Mouse (Mus musculus): ENCODE measurements around the gene Zbtb32. TPM values are rescaled to one million over a fixed set of nuclear protein-coding genes. Genes with fewer than 3 reads are reported as not detected.

Zbtb32 gene
- polyA plus RNA-seq, 1 experiment = not detected

- 85% methylated on average over 18 of the region's 18 CpGs for WGBS
- DNase-seq = peak in 1 of 2 experiments; percentile 21
- no peak overlapping the region for H3K27ac ChIP-seq (ENCODE audit: insufficient read depth, low read length)
- H3K4me3 ChIP-seq (replicated peaks; ENCODE audit: insufficient read depth, low read depth, low read length) = no peak overlapping the region
- peaks cover 3% of the 10 kb centered on the region for H3K4me1 ChIP-seq (ENCODE audit: control insufficient read depth, insufficient read depth, low read length)
- TF ChIP-seq POLR2A (IDR thresholded peaks at IDR 0.05; ENCODE audit: borderline replicate concordance, insufficient read depth, low read length) (no peak), CTCF (IDR thresholded peaks at IDR 0.05; ENCODE audit: borderline replicate concordance, insufficient read depth, low read depth, low read length) (no peak)
- H3K27me3 ChIP-seq (ENCODE audit: control insufficient read depth, insufficient read depth, low read length) = no peaks in the 10 kb centered on the region
These were observed 41.7 kb downstream of the Zbtb32 start for GRCm38 (mm10) chr7:30556894-30557536.

- Histone ChIP-seq H3K27ac (ENCODE audit: insufficient read depth, low read length) (peak overlapping the region; percentile 26; the same call in 1 of the 2 replicates), H3K4me3 (replicated peaks; ENCODE audit: insufficient read depth, low read depth, low read length) (no peak overlapping the region), H3K4me1 (ENCODE audit: control insufficient read depth, insufficient read depth, low read length) (peaks cover 3% of the 10 kb centered on the region), H3K27me3 (ENCODE audit: control insufficient read depth, insufficient read depth, low read length) (no peaks in the 10 kb centered on the region)
- DNase-seq = peak in 1 of 2 experiments; percentile 38
- TF ChIP-seq POLR2A (IDR thresholded peaks at IDR 0.05; ENCODE audit: borderline replicate concordance, insufficient read depth, low read length) (no peak), CTCF (IDR thresholded peaks at IDR 0.05; ENCODE audit: borderline replicate concordance, insufficient read depth, low read depth, low read length) (no peak)
- WGBS = 78% methylated on average over 22 of the region's 22 CpGs
These were observed 44.7 kb downstream of the Zbtb32 start for GRCm38 (mm10) chr7:30553810-30554584.

GRCm38 (mm10) chr7:30553021-30553589 lies 45.6 kb downstream of the Zbtb32 start:
- H3K4me3 ChIP-seq (replicated peaks; ENCODE audit: insufficient read depth, low read depth, low read length) = peak overlapping the region; percentile 66

GRCm38 (mm10) chr7:30552102-30553020 lies 46.3 kb downstream of the Zbtb32 start, which contains the start of the genes Hspb6 and Proser3:
Gene Hspb6, plus strand, starts transcription at chr7:30552178.
Gene Proser3, minus strand, starts transcription at chr7:30552299.
- WGBS = under 1% methylated on average over 44 of the region's 44 CpGs
- peaks cover 3% of the 10 kb centered on the region; the same call in 1 of the 2 replicates for H3K4me1 ChIP-seq (ENCODE audit: control insufficient read depth, insufficient read depth, low read length)

More at GRCm38 (mm10) chr7:30553021-30553589, 45.6 kb downstream of the Zbtb32 start:
- DNase-seq = peak; percentile 75 to 82
- Histone ChIP-seq H3K27me3 (ENCODE audit: control insufficient read depth, insufficient read depth, low read length) (no peaks in the 10 kb centered on the region), H3K27ac (ENCODE audit: insufficient read depth, low read length) (peak overlapping the region; percentile 97), H3K4me1 (ENCODE audit: control insufficient read depth, insufficient read depth, low read length) (peaks cover 3% of the 10 kb centered on the region)
- WGBS = under 1% methylated on average over 23 of the region's 23 CpGs
- TF ChIP-seq CTCF (IDR thresholded peaks at IDR 0.05; ENCODE audit: borderline replicate concordance, insufficient read depth, low read depth, low read length) (no peak), POLR2A (IDR thresholded peaks at IDR 0.05; ENCODE audit: borderline replicate concordance, insufficient read depth, low read length) (no peak)

GRCm38 (mm10) chr7:30551445-30552101 lies 47.1 kb downstream of the Zbtb32 start:
- H3K4me3 ChIP-seq (replicated peaks; ENCODE audit: insufficient read depth, low read depth, low read length) = peak overlapping the region; percentile 66
- H3K27me3 ChIP-seq (ENCODE audit: control insufficient read depth, insufficient read depth, low read length) = no peaks in the 10 kb centered on the region
- TF ChIP-seq POLR2A (IDR thresholded peaks at IDR 0.05; ENCODE audit: borderline replicate concordance, insufficient read depth, low read length) (no peak), CTCF (IDR thresholded peaks at IDR 0.05; ENCODE audit: borderline replicate concordance, insufficient read depth, low read depth, low read length) (peak; percentile 31; the same call in 1 of the 2 replicates)
- H3K4me1 ChIP-seq (ENCODE audit: control insufficient read depth, insufficient read depth, low read length) = peaks cover 3% of the 10 kb centered on the region; the same call in 1 of the 2 replicates
- peak overlapping the region; percentile 74 for H3K27ac ChIP-seq (ENCODE audit: insufficient read depth, low read length)
- 3% methylated on average over 10 of the region's 10 CpGs for WGBS
- DNase-seq = peak in 1 of 2 experiments; percentile 48

More at GRCm38 (mm10) chr7:30552102-30553020, 46.3 kb downstream of the Zbtb32 start, which contains the start of the genes Hspb6 and Proser3:
- peak within 1 kb of the TSS; percentile 97 for H3K27ac ChIP-seq (ENCODE audit: insufficient read depth, low read length)
- peak within 1 kb of the TSS; percentile 66 for H3K4me3 ChIP-seq (replicated peaks; ENCODE audit: insufficient read depth, low read depth, low read length)
- DNase-seq = peak; percentile 97 to 99
- TF ChIP-seq CTCF (IDR thresholded peaks at IDR 0.05; ENCODE audit: borderline replicate concordance, insufficient read depth, low read depth, low read length) = peak; percentile 10; the same call in 1 of the 2 replicates
- peak; percentile 91; the same call in 1 of the 2 replicates for TF ChIP-seq POLR2A (IDR thresholded peaks at IDR 0.05; ENCODE audit: borderline replicate concordance, insufficient read depth, low read length)
- no peaks in the 10 kb centered on the region for H3K27me3 ChIP-seq (ENCODE audit: control insufficient read depth, insufficient read depth, low read length)

DNA sequence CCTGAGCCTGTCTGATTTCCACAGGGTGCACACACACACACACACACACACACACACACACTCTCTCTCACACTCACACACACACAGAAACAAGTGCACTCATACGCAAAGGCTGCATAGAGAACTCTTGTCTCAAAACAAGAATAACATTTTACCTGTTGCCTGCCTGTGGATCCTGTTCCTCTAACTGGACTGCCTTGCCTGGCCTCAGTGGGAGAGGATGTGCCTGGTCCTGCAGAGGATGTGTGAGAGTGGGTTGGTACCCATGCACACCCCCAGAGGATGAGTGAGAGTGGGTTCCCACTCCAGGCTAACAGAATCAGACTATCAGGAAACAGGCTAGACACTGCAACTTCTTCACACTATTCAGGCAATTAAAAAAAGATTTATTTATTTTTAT lies 48.1 kb downstream of the Zbtb32 start:
- Histone ChIP-seq H3K27ac (ENCODE audit: insufficient read depth, low read length) (no peak overlapping the region), H3K27me3 (ENCODE audit: control insufficient read depth, insufficient read depth, low read length) (no peaks in the 10 kb centered on the region), H3K4me1 (ENCODE audit: control insufficient read depth, insufficient read depth, low read length) (peaks cover 3% of the 10 kb centered on the region; the same call in 1 of the 2 replicates), H3K4me3 (replicated peaks; ENCODE audit: insufficient read depth, low read depth, low read length) (no peak overlapping the region)
- TF ChIP-seq POLR2A (IDR thresholded peaks at IDR 0.05; ENCODE audit: borderline replicate concordance, insufficient read depth, low read length) = no peak
- 100% methylated on average over 1 of the region's 1 CpGs for WGBS
- DNase-seq = no peak

All from cerebellum, adult 2 months (tissue).